Mouse (Mus musculus) macrophage (primary cell): ENCODE results near the gene Otx1. TPM values are rescaled to one million over a fixed set of nuclear protein-coding genes. Genes with fewer than 3 reads are reported as not detected.

Experiments used
- H3K27ac ChIP-seq: fragments of 350-480 bp; formaldehyde crosslinking; 2 replicates; pipeline ENCODE4 v1.9.0; 2021
- H3K36me3 ChIP-seq: fragments of 350-480 bp; formaldehyde crosslinking; 2 replicates; pipeline ENCODE4 v1.9.0; 2021; ENCODE audit errors: inconsistent target
- H3K4me3 ChIP-seq: fragments of 350-480 bp; formaldehyde crosslinking; 2 replicates; pipeline ENCODE4 v1.9.0; 2021; ENCODE audit errors: inconsistent target
- H3K79me2 ChIP-seq: fragments of 350-480 bp; formaldehyde crosslinking; 2 replicates; pipeline ENCODE4 v1.9.0; 2021; ENCODE audit errors: inconsistent target
- WGBS: methylation state at CpG from one replicate; pipeline ENCODE4 v1.1.7; 2026; ENCODE audit warnings: inconsistent platforms; ENCODE audit not compliant: missing documents; 5-methylcytosine and 5-hydroxymethylcytosine counted together
- polyA plus RNA-seq: library from polyadenylated mRNA; stranded (reverse); fragments of 250-400 nt; gene quantifications from 3 replicates; pipeline ENCODE4 v1.2.4, GENCODE M21; 2018; ENCODE audit warnings: inconsistent platforms
- total RNA-seq, 78 experiments: library from RNA; depleted of rRNA; stranded (reverse); fragments of 250-400 nt; gene quantifications; 1 replicate in 9 of 78; 2 replicates in 24 of 78; 3 replicates in 43 of 78; 4 replicates in 2 of 78; pipeline ENCODE4 v1.2.4; 2018; ENCODE audit warnings: inconsistent platforms in 56 of 78

Gene Otx1
- not detected for total RNA-seq (2018; cell fraction: chromatin; rRNA removed)
- not detected for total RNA-seq (2018; cell fraction: cytosol; rRNA removed)
- not detected for total RNA-seq (2018; cell fraction: nucleus; rRNA removed)
- not detected in 3 replicates for polyA plus RNA-seq

DNA sequence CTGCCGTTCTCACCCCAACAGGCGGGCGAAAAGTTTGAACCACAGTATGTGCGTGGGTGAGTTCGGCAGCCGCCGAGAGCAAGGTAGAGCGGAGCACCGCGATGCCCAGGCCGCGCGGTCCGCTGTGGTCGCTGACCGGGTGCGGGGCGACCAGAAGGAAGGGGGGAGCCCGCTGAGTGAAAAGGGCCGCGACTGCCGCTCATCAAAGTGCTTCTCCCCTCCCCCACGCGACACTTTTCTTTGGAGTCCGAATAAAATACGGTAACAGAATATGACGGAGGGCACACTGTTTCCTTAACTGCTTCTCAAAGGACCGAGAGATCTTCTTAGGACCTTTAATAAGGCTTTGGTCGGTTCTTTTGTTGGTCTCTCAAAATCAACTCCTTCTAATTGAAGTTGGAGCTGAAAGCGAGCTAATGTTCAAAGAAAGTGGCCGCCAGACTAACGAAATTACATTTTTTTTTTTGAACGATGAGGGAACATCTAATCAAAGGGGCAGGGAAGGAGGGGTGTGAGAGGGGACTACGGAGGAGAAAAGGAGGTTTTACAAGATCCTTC is at the start of gene Otx1:
TSS of gene Otx1 (minus strand) at position 115 of the 558 bp plus-strand sequence.
- Histone ChIP-seq H3K27ac (no peak within 1 kb of the TSS), H3K36me3 (no peaks in the 10 kb centered on the region), H3K4me3 (no peak within 1 kb of the TSS), H3K79me2 (no peaks in the 10 kb centered on the region)
- WGBS: 3% methylated on average over 34 of the region's 34 CpGs

- no peaks in the 10 kb centered on the region for H3K79me2 ChIP-seq
- H3K36me3 ChIP-seq: no peaks in the 10 kb centered on the region
- 96% methylated on average over 7 of the region's 7 CpGs for WGBS
- H3K4me3 ChIP-seq: no peak overlapping the region
- H3K27ac ChIP-seq: no peak overlapping the region
These were observed 48.2 kb upstream of the Otx1 start for GRCm38 (mm10) chr11:22050864-22051263.

DNA sequence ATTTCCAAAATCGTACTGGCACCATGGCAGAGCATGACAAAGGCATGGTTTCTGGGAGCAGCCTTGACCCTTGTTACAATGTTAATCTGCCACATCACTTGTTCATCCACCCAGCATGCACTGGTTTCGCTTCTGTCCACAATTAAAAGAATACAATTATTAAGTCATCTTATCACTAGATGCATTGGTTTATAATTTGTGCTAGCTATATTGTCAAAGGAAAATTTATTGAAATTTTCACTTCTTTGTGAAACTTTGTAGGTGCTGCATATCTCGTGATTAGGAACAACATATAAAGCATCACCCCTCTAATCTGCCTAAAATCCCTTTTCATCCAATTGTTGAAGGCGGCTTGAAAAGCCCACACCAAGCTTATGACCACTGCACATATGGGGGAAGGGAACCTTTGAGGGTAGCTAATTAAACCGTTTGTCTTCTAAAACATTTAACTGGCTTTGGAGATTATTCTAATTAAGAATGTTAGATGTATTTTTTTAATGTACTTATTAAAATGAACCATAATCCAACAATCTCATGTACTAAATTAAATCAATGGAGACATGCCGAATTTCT is 37.2 kb upstream of the Otx1 start:
- no peak overlapping the region for H3K4me3 ChIP-seq
- H3K27ac ChIP-seq: no peak overlapping the region
- no peaks in the 10 kb centered on the region for H3K36me3 ChIP-seq
- H3K79me2 ChIP-seq: no peaks in the 10 kb centered on the region
- 92% methylated on average over 6 of the region's 6 CpGs for WGBS

DNA sequence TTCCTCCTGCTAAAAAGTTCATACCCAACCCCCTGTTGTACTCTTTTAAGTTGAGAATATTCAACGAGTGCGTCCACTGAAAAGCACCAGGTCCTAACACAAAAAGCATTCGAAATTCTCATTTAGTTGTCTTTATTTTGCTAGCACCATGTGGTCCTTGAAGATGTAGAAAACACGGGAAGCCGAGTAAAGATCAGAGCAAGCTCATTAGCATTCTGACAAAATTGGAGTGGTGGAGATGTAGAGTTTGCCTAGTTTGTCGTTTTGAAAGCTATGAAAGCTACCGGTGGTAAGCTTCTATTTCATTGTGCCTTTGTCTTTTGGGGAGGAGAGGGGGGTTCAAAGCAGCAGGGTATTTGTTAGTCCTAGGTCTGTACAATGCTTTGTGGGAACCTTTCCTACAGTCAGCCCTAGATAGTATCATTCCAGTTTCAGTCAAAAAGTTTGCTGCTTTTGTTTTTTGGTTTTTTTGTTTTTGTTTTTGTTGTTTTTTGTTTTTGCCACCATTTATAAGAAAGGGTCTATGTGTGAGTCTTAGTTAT is 31.9 kb upstream of the Otx1 start:
- Histone ChIP-seq H3K79me2 (no peaks in the 10 kb centered on the region), H3K36me3 (no peaks in the 10 kb centered on the region)
- WGBS: 86% methylated on average over 7 of the region's 7 CpGs

DNA sequence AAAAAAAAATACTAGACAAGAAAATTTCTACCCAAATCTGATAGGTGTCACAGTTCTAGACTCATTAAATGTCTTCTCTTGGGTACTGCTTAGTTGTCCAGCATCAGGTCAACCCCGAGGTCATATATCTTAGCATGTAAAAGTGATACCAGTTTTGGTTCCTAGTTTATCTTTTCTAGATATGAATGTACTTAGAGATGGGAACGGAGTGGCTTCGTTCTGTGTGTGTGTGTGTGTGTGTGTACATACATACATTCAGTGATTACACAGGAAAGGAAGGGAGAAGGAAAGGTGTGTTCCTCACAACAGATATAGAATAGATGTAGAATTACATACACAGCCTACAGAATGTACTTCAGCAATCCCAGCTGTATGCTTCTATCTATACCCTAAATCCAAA is 30.9 kb upstream of the Otx1 start:
- no peak overlapping the region for H3K4me3 ChIP-seq
- no peaks in the 10 kb centered on the region for H3K36me3 ChIP-seq
- H3K79me2 ChIP-seq: no peaks in the 10 kb centered on the region
- WGBS: 90% methylated on average over 3 of the region's 3 CpGs
- no peak overlapping the region for H3K27ac ChIP-seq

More for the DNA sequence above, 31.9 kb upstream of the Otx1 start:
- no peak overlapping the region for H3K4me3 ChIP-seq
- no peak overlapping the region for H3K27ac ChIP-seq

GRCm38 (mm10) chr11:22020602-22021001 is 17.9 kb upstream of the Otx1 start:
- WGBS: 95% methylated on average over 2 of the region's 2 CpGs

GRCm38 (mm10) chr11:22017444-22017843 is 14.7 kb upstream of the Otx1 start:
- H3K79me2 ChIP-seq: no peaks in the 10 kb centered on the region
- no peak overlapping the region for H3K27ac ChIP-seq
- 95% methylated on average over 8 of the region's 8 CpGs for WGBS
- no peak overlapping the region for H3K4me3 ChIP-seq
- no peaks in the 10 kb centered on the region for H3K36me3 ChIP-seq

More at GRCm38 (mm10) chr11:22020602-22021001, 17.9 kb upstream of the Otx1 start:
- Histone ChIP-seq H3K4me3 (no peak overlapping the region), H3K36me3 (no peaks in the 10 kb centered on the region), H3K27ac (no peak overlapping the region), H3K79me2 (no peaks in the 10 kb centered on the region)

- H3K36me3 ChIP-seq: no peaks in the 10 kb centered on the region
- 92% methylated on average over 3 of the region's 3 CpGs for WGBS
- no peak overlapping the region for H3K27ac ChIP-seq
- no peaks in the 10 kb centered on the region for H3K79me2 ChIP-seq
- no peak overlapping the region for H3K4me3 ChIP-seq
These were observed 13.6 kb upstream of the Otx1 start for GRCm38 (mm10) chr11:22016341-22016740.

- no peak overlapping the region for H3K27ac ChIP-seq
- WGBS: 37% methylated on average over 2 of the region's 2 CpGs
- H3K79me2 ChIP-seq: no peaks in the 10 kb centered on the region
- H3K36me3 ChIP-seq: no peaks in the 10 kb centered on the region
- H3K4me3 ChIP-seq: no peak overlapping the region
These were observed 6.1 kb upstream of the Otx1 start for GRCm38 (mm10) chr11:22008817-22009216.

DNA sequence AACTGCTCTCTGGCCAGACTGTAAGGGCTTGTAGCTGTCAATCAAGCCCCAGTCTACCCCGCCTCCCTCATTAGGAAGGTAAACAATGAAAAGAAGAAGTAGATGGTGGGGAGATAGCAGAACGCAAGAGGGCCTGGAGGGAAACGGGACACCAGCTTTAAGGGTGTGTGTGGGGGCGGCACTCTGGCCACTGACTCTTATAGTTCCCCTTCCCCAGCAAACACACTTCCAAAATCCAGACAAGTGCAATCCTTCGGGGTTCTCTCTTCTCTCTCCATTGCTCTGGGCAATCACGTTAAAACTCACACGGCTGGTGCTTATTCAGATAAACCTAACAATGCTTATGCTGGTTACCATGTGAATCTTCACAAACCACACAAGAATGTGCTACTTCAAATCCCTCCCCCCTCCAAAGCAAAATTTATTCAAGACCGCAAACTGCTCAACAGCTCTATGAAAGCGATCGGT is 5.5 kb upstream of the Otx1 start:
- 4% methylated on average over 10 of the region's 10 CpGs for WGBS
- no peaks in the 10 kb centered on the region for H3K79me2 ChIP-seq
- no peak overlapping the region for H3K4me3 ChIP-seq
- H3K27ac ChIP-seq: no peak overlapping the region
- H3K36me3 ChIP-seq: no peaks in the 10 kb centered on the region

GRCm38 (mm10) chr11:22007781-22008110 is 5.0 kb upstream of the Otx1 start:
- Histone ChIP-seq H3K79me2 (no peaks in the 10 kb centered on the region), H3K4me3 (no peak overlapping the region), H3K27ac (no peak overlapping the region), H3K36me3 (no peaks in the 10 kb centered on the region)
- 4% methylated on average over 6 of the region's 6 CpGs for WGBS

- no peak overlapping the region for H3K4me3 ChIP-seq
- H3K79me2 ChIP-seq: no peaks in the 10 kb centered on the region
- no peak overlapping the region for H3K27ac ChIP-seq
- WGBS: 33% methylated on average over 19 of the region's 20 CpGs
- H3K36me3 ChIP-seq: no peaks in the 10 kb centered on the region
These were observed 4.5 kb upstream of the Otx1 start for GRCm38 (mm10) chr11:22007088-22007780.

GRCm38 (mm10) chr11:22006471-22007087 is 3.9 kb upstream of the Otx1 start:
- Histone ChIP-seq H3K36me3 (no peaks in the 10 kb centered on the region), H3K4me3 (no peak overlapping the region), H3K79me2 (no peaks in the 10 kb centered on the region), H3K27ac (no peak overlapping the region)
- 45% methylated on average over 11 of the region's 12 CpGs for WGBS

DNA sequence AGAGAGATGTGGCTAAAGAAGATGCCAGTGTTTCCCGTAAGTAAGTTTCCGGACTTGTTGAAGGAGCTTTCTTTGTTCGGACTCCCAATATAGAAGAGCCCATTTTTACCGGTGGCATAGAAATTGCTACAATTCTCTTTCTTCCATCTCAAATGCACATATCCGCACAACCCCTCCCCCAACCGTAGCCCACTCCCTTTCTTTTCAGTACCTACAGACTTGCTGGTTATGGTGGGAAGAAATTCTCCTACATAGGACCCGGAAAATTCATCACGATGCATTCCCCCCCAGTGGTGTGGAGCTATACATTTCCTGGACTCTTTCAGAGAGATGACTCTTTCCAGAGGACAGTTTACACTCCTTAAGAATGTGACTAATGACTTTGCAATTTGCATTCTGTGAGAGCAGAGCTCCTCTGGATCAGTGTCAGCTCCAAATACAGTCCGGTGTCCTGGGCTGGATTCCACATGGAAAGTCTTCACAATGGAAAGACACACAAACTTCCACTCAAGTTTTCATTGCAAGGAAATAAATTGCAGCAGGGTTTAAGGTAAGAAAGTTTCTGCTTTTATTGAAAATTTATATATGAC is 2.7 kb upstream of the Otx1 start:
- WGBS: 46% methylated on average over 9 of the region's 9 CpGs
- no peaks in the 10 kb centered on the region for H3K79me2 ChIP-seq
- no peaks in the 10 kb centered on the region for H3K36me3 ChIP-seq
- no peak overlapping the region for H3K4me3 ChIP-seq
- H3K27ac ChIP-seq: no peak overlapping the region
